Mouse (Mus musculus) kidney, postnatal 0 days (tissue): Measurements from ENCODE around the gene Kifap3. TPM values are rescaled to one million over a fixed set of nuclear protein-coding genes. Genes with fewer than 3 reads are reported as not detected.
A peak's percentile ranks its signal among the peaks of the same experiment; 100 is the strongest.

Experiments
- ATAC-seq: fragments of 200-750 bp; cut with Nextera tagmentation; replicated peaks from 2 replicates; pipeline ENCODE4 v1.8.0; 2017; ENCODE audit warnings: low read depth, moderate number of reproducible peaks, moderate TSS enrichment, moderate library complexity; ENCODE audit not compliant: low FRiP score
- DNase-seq: peaks from one replicate; pipeline ENCODE4 v3.0.0-alpha.2; 2016; ENCODE audit warnings: low spot score
- H3K27ac ChIP-seq: fragments of 300-500 bp; sonication (generic); 2 replicates; pipeline ENCODE4 v1.5.1; 2014; ENCODE audit warnings: mild to moderate bottlenecking
- H3K27me3 ChIP-seq: fragments of 300-500 bp; sonication (generic); 2 replicates; pipeline ENCODE4 v1.6.1; 2014; ENCODE audit warnings: low read length, mixed read lengths; ENCODE audit not compliant: insufficient read depth
- H3K36me3 ChIP-seq: fragments of 300-500 bp; sonication (generic); 2 replicates; pipeline ENCODE4 v1.6.1; 2014; ENCODE audit warnings: low read length, mixed read lengths; ENCODE audit not compliant: insufficient read depth
- H3K4me1 ChIP-seq: fragments of 300-500 bp; sonication (generic); replicated peaks from 2 replicates; pipeline ENCODE4 v1.6.1; 2014; ENCODE audit warnings: antibody characterized with exemption, low read length, mixed read lengths; ENCODE audit not compliant: insufficient read depth
- H3K4me2 ChIP-seq: fragments of 300-500 bp; sonication (generic); 2 replicates; pipeline ENCODE4 v1.6.1; 2014; ENCODE audit warnings: mild to moderate bottlenecking, low read length, moderate library complexity, mixed read lengths
- H3K4me3 ChIP-seq: fragments of 300-500 bp; sonication (generic); replicated peaks from 2 replicates; pipeline ENCODE4 v1.5.1; 2014; ENCODE audit warnings: low read depth, low read length
- H3K9ac ChIP-seq: fragments of 300-500 bp; sonication (generic); 2 replicates; pipeline ENCODE4 v1.6.1; 2014; ENCODE audit warnings: low read depth, low read length
- H3K9me3 ChIP-seq: fragments of 300-500 bp; sonication (generic); replicated peaks from 2 replicates; pipeline ENCODE4 v1.6.1; 2016; ENCODE audit warnings: low read length, inconsistent platforms, mixed read lengths
- CTCF ChIP-seq: IDR thresholded peaks from 2 replicates; pipeline ENCODE4 v1.5.1; 2016; ENCODE audit warnings: antibody characterized with exemption, low read depth, mild to moderate bottlenecking, moderate library complexity
- WGBS: fragments of 180-500 bp; shearing (Covaris S2); extraction: QIAGEN DNeasy Blood & Tissue Kit; methylation state at CpG from one replicate; pipeline ENCODE4 v1.1.7; 2014; 5-methylcytosine and 5-hydroxymethylcytosine counted together
- polyA plus RNA-seq: library from polyadenylated mRNA; unstranded; fragments of >200 nt; fragmentation: Nextera tagmentation; extraction: Ambion mirVana; gene quantifications from 2 replicates; pipeline ENCODE4 v1.2.1, GENCODE M21; 2015

Kifap3 gene
- polyA plus RNA-seq, 1 experiment from 2014 or later = 23.7 TPM

- no peak overlapping the region for H3K27ac ChIP-seq
- no peaks in the 10 kb centered on the region for H3K27me3 ChIP-seq
- H3K4me1 ChIP-seq = 0 out of 2 replicates have a peak, but pooled peaks cover 4% of the 10 kb centered on the region
- no peak overlapping the region for H3K4me3 ChIP-seq
- WGBS = 72% methylated on average over 2 of the region's 2 CpGs
- H3K9me3 ChIP-seq = no peaks in the 10 kb centered on the region
- ATAC-seq = no peak
- H3K4me2 ChIP-seq = no peak overlapping the region
- H3K9ac ChIP-seq = no peak overlapping the region
- no peak for DNase-seq
- no peak for TF ChIP-seq CTCF
- H3K36me3 ChIP-seq = peaks cover 45% of the 10 kb centered on the region
These were observed 155.2 kb downstream of the Kifap3 start for GRCm38 (mm10) chr1:163934591-163934990.

- Histone ChIP-seq H3K4me3 (no peak overlapping the region), H3K4me1 (no peaks in the 10 kb centered on the region), H3K9me3 (no peaks in the 10 kb centered on the region), H3K27ac (no peak overlapping the region), H3K9ac (no peak overlapping the region), H3K27me3 (no peaks in the 10 kb centered on the region), H3K4me2 (no peak overlapping the region), H3K36me3 (peaks cover 45% of the 10 kb centered on the region)
- peak; percentile 28 for DNase-seq
- 66% methylated on average over 6 of the region's 6 CpGs for WGBS
- no peak for TF ChIP-seq CTCF
- ATAC-seq = no peak
These were observed 162.7 kb downstream of the Kifap3 start for GRCm38 (mm10) chr1:163942056-163942455.

GRCm38 (mm10) chr1:163953396-163953795 is 174.0 kb downstream of the Kifap3 start:
- TF ChIP-seq CTCF = no peak
- H3K9me3 ChIP-seq = no peaks in the 10 kb centered on the region
- no peaks in the 10 kb centered on the region for H3K4me1 ChIP-seq
- H3K4me3 ChIP-seq = no peak overlapping the region
- H3K4me2 ChIP-seq = no peak overlapping the region
- H3K27me3 ChIP-seq = no peaks in the 10 kb centered on the region
- 89% methylated on average over 2 of the region's 2 CpGs for WGBS
- no peak for DNase-seq
- peaks cover 57% of the 10 kb centered on the region for H3K36me3 ChIP-seq
- H3K9ac ChIP-seq = no peak overlapping the region
- H3K27ac ChIP-seq = no peak overlapping the region
- no peak for ATAC-seq

- Histone ChIP-seq H3K9ac (no peak overlapping the region), H3K27ac (no peak overlapping the region), H3K36me3 (peaks cover 25% of the 10 kb centered on the region), H3K4me3 (no peak overlapping the region), H3K4me2 (no peak overlapping the region), H3K27me3 (no peaks in the 10 kb centered on the region), H3K9me3 (no peaks in the 10 kb centered on the region), H3K4me1 (no peaks in the 10 kb centered on the region)
- 87% methylated on average over 3 of the region's 3 CpGs for WGBS
- ATAC-seq = no peak
- no peak for TF ChIP-seq CTCF
- no peak for DNase-seq
These were observed 178.7 kb downstream of the Kifap3 start for GRCm38 (mm10) chr1:163958036-163958435.

GRCm38 (mm10) chr1:163964008-163964689 is 184.8 kb downstream of the Kifap3 start:
- WGBS = 89% methylated on average over 10 of the region's 10 CpGs
- H3K27me3 ChIP-seq = no peaks in the 10 kb centered on the region
- no peak overlapping the region for H3K4me2 ChIP-seq
- DNase-seq (no peak), ATAC-seq (no peak)
- H3K27ac ChIP-seq = no peak overlapping the region
- TF ChIP-seq CTCF = no peak
- no peaks in the 10 kb centered on the region for H3K4me1 ChIP-seq
- no peak overlapping the region for H3K4me3 ChIP-seq
- no peak overlapping the region for H3K9ac ChIP-seq
- H3K9me3 ChIP-seq = no peaks in the 10 kb centered on the region
- H3K36me3 ChIP-seq = peaks cover 14% of the 10 kb centered on the region; the same call in 1 of the 2 replicates

Other genes starting within 250 kb of the Kifap3 start
- 0.18 and 0.22 TPM in 2 replicates for gene Mettl11b, start 54.4 kb upstream of the Kifap3 start, polyA plus RNA-seq
- gene Scyl3, start 149.5 kb downstream of the Kifap3 start, polyA plus RNA-seq = 15.9 and 17.2 TPM in 2 replicates
- gene BC055324, start 215.2 kb downstream of the Kifap3 start, polyA plus RNA-seq = 10.3 and 14.0 TPM in 2 replicates
- 12.6 and 14.3 TPM in 2 replicates for gene Mettl18, start 215.3 kb downstream of the Kifap3 start, polyA plus RNA-seq